Mouse (Mus musculus) left cerebral cortex, postnatal 4 days (tissue): Measurements from ENCODE around the gene Sde2. TPM values are rescaled to one million over a fixed set of nuclear protein-coding genes. Genes with fewer than 3 reads are reported as not detected.
A peak's percentile ranks its signal among the peaks of the same experiment; 100 is the strongest.

Experiments used
- DNase-seq: peaks from one replicate; pipeline ENCODE4 v3.0.0-alpha.2; 2022
- intact Hi-C: fragments of 180-260 bp; cut with DNase I; formaldehyde crosslinking; loops from one replicate; pipeline ENCODE4 v1.15.1; 2025
- total RNA-seq, 2 experiments: library from RNA; stranded (reverse); gene quantifications; 2 replicates each; pipeline ENCODE4 v1.2.3; 2021

Sde2 gene
- total RNA-seq, result 10 to 100 TPM; 28.4 to 29.0 TPM

DNA sequence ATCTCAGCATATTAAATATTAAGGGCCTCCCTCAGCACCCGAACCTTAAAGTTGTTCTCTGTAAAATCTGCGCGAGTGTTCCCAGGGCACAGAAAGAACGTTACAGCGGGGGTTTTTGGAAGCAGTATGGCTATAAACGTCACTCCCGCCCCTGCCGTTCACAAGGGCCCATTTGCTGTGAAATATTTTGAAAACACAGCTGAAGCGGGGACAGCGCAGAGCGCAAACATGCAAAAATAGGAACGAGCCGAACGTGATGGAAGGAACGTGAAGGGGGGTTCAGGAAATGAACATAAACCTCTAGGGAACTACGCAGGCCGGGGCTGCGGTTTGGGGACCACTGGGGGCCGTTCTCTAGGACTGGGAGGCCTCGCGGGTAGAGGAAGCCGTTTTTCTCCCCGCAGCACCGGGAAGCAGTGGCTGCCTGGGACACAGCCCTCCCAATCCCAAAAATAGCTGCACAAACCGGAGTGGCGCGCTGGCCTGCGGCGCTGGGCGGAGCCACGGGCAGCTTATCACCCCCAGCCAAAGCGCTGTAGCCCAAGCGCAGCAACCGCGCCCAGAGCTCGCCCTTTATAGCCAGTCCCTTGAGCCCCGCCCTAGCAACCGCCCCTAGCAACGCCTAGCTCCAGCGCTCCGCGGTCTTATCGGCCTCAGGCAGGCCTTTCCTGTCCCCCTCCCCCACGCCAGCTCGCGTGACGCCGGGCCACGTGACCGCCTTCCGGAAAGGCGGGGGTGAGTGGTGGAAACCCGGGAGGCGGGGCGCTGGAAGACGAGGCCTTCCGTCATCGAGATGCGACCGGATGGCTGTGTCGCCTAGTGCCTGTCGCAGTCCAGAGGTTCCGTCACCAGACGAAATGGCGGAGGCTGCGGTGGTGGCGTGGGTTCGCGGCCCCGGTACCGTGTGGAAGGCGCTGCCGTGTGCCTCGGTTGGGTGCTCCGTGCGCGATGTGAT is at the start of gene Sde2:
Gene Sde2, plus strand, starts transcription at position 812 of the 955 bp plus-strand sequence.
- DNase-seq, result peak; percentile 100
- intact Hi-C loops, result no loop called here

DNA sequence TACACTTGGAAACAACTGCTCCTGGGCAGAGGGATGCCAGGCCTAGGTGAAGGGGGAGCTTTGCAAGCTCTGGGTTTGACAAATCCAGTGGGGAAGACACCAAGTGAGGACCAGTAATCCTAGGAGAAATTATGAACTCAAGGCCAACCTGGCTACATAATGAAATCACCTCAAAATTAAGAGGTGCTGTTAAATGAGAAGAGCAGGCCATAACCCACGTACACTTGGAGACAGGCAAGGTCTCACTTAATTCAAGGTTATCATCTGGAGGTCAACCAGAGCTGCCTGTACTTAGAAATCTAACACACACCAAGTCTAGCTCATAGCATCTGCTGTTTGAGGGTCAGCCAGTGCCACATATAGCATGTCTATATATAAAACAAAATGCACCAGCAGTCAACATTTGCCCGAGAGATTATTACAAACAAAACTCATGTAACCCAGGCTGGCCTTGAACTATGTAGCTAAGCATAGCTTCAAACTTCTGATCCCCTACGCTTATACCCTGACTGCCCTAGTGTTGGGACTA is 49.4 kb upstream of the Sde2 start:
- intact Hi-C loops, result no loop called here
- DNase-seq, result no peak

DNA sequence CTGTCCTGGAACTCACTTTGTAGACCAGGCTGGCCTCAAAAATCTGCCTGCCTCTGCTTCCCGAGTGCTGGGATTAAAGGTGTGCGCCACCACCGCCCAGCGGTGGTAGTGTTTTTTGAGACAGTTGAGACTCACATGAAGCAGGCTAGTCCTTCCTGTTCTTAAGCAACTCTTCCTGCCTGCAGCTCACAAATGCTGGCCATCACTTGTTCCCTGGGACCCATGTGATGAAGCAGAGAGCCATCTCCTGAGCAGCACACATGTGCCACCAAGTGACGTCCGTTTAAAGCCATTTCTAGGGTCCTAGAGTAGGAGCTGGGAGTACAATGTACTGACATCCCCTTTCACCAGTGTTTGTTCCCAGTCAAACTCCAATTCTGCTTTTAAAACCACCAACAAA is 47.0 kb upstream of the Sde2 start:
- intact Hi-C loops, result no loop called here
- DNase-seq, result no peak

DNA sequence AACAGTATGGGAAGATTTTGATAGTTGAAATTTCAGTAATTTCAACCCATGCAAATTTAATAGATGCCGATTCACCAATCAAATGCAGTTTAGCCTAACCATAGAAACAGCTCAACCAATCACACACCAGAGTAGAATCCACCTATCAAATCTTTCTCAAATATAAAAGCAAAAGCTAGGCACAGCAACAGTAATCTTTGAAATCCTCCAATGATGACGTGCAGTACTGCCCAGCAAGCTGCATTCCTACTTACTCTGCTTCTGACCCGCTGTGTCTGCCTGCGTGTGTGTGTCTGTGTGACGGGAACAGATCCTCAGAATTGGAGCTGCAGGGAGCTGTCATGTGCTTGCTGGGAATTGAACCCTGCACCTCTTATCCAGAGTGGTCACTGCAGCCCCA is 42.1 kb upstream of the Sde2 start:
- no peak for DNase-seq
- intact Hi-C loops, result no loop called here

DNA sequence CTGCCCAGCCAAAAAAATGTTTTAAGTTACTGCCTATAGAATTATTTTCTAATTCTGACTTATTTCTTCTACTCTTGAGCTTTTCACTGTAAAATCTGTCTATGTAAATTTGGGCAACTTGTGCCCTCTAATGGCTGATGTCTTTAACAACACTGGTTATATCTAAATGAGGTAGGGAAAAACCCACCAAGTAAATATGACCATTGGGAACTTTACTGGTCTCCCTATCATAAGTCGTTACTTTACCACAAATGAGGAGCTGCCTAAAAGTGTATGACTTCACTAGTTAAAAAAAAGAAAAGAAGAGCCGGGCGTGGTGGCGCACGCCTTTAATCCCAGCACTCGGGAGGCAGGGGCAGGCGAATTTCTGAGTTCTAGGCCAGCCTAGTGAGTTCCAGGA is 40.0 kb upstream of the Sde2 start:
- intact Hi-C loops, result no loop called here
- no peak for DNase-seq

DNA sequence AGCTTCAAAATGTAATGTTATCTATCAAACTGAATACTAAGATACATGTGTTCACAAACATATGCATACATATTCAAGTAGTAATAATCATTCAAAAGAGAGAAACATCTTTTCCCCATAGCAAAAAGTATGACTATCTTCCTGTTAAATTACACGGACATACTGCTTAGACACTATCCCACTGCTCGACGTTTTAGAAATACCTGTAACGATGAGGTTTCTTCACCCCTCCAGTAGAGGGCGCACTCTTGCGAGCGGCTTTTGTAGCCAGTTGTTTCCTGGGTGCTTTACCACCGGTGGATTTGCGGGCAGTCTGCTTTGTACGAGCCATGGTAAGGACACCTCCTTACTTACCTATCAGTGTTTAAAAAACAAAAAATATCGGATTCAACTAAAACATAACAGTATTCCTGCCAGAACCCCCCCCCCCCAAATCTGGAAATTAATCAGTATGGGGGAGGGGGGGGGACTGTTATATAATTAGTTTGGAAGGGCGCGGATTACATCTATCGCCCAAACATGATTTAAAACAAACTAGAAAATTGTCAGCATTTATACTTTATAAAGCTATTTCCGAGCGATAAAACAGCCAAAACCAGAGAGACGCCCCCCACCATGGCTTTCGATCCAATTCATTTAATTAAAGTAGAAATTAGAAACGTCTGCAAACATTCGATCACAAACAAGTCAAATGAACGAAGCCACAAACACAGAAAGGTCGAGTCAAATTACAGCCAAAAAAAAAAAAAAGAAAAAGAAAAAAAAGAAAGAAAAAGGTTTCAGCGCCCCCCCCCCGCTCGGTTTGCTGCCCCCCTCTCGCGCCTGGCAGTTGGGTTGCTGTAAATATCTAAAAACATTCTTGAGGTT is 39.1 kb upstream of the Sde2 start:
- intact Hi-C loops, result loop anchor here (2.0 kb wide), 1 partner anchor 37 kb away; no protein-coding TSS in a partner anchor

DNA sequence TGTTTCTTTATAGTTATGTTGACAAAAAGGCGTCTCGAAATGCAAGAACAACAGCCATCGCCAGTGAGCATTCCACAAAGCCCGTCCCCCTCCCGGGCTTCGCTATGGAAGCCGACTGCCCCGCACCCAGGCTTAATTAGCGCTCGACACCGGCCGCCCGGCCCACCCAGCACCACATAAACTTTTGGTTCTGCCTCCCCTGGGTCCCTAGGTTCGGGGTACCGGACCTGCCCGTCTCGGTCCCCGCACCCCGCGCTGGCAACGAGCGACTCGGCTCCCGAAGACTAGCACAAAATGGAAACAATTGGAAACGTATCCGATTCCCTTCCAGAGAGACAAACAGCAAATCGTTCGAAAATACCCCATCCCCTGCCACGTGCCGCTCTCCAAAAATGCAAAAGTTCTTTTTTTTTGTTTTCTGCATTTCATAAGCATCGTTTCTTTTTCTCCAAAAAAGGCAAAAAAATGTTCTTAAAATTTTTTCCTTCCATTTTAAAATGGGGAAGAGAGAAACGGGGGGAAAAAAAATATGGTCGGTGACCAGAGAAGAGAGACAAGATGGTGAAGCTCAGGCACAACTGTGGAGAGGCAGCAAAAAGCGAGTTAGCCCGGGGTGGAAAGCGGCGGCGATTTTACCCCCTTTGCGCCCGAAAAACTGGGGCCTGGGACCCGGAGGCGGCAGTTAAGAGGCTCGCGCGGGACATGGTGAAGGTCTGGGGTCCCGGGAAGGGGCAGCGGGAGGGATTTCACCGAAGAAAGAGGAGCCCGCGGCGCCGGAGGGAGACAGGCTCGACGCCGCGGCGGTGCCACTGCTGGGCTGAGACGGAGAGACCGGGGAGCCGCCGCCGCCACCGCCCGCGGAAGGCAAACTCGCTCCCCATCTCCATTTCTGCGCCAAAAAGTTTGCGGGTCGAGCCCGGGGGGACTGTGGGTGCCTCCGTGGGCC is 38.2 kb upstream of the Sde2 start:
- DNase-seq, result peak; percentile 56
- intact Hi-C loops, result loop anchor here (2.0 kb wide), 1 partner anchor 36 kb away; no protein-coding TSS in a partner anchor

More for the DNA sequence above, 39.1 kb upstream of the Sde2 start:
- DNase-seq, result no peak

DNA sequence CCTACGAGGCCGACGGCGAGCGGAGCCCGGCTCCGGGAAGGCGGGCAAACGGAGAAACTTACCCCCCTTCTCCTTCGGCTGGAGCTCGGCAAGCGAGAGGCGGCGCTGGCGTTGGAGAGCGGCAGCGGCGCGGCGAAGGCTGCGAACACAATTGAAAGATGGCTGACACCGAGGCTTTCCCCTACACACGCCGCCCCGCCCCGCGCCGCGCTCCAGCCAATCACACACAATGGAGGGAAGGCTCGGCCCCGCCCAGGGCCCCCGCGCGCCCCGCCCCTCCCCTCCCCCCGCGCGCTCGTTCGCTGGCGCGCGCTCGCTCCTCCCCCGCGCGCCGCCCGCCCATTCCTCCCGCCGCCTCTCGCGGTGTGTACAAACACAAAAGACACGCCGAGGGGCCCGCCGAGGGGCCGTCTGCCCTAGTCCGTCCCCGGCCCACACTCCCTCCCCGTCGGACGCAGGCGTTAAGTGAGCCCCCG is 37.5 kb upstream of the Sde2 start:
- intact Hi-C loops, result loop anchor here (2.0 kb wide), 1 partner anchor 35 kb away; no protein-coding TSS in a partner anchor
- peak; percentile 98 for DNase-seq

DNA sequence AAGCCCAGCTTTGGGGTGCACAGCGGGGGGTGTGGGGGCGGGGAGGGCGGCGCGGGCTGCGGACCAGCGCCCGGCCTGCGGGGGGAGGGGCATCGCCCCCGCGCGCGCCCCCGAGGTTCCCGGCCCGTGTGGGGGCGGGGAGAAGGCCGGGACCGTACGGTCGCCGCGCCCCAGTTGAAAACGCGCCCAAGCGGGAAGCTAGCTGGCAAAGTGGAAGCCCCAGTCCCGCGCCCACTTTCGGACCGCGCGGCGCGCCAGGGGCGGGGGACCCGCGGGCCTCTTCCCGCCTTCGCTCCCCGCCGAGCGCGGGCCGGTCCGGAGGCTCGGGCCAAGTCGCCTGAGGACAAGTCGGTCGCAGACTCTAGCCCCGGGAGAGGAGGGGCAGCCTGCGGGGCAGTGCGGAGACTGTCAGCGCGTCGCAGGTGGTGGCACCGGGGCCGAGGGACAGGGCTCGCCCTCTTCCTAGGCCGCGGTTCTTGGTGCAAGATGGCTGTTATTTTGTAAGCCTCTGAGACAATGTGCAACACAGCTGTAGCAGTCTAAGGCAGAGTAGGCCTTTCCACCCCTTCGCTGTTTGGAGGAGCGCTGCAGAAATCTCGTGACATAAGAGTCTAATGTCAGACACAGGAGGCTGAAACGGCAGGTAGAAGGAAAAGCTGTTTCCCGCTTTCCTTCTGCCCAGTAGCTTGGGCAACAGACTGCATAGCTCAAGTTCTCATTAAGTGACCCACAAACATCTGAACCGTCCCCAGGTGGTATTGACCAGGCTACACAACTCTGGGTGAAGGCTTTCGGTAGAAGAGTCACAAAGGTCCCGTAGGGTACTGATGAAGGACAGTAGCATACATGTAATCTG is 36.8 kb upstream of the Sde2 start, which contains the start of gene H3f3a:
Gene H3f3a, minus strand, starts transcription at position 59 of the 856 bp plus-strand sequence.
- peak; percentile 90 for DNase-seq
- intact Hi-C loops, result loop anchor here (2.0 kb wide), 1 partner anchor 35 kb away; no protein-coding TSS in a partner anchor

DNA sequence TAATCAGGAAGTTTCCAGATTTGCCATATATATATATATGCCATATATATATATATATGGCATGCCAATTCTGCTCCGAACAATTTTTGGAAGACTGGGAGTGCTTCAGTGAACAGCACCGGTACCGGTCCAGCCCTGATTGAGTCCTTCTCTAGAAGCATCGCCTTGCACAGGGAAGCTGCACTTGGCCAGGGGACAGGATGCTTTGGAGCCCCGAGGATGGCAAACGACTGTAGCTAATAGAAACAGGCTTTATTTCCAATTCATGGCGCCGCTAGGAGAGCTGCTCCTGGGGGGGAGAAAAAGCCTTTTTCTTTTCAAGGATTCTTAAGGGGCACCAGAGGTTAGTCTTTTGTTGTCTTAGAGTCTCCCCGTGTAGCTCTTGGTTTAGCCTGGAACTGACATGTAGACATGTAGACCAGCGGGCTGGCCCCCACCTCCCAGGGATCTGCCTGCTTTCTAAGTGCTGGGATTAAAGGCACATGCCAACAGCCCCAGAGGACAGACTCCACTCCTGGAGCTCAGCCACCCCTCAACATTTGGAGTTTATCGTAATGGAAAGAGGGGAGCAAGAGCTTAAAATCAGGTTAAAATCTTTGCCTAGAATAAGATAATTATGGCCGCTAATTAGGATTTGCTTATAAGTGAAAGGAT is 35.4 kb upstream of the Sde2 start:
- peak; percentile 43 for DNase-seq
- intact Hi-C loops, result no loop called here

DNA sequence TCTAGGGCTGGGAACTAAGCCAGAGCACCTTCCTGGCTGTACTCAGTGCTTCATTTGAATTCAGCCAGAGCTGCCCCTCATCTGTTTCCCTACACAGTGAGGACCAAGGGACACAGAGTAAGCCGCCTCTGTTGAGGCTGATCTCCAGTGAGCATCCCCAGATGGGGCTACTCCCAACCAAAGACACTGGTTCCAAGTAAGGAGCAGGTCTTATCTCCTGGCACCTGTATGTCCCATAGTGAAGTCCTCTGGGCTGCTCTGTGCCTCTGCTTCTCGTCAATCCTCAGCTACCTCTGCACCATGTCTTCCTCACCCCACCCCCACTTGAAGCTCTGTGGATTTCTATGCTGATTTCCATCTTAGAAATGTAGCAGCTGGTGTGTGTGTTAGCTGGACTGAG is 32.9 kb upstream of the Sde2 start:
- intact Hi-C loops, result no loop called here
- no peak for DNase-seq

DNA sequence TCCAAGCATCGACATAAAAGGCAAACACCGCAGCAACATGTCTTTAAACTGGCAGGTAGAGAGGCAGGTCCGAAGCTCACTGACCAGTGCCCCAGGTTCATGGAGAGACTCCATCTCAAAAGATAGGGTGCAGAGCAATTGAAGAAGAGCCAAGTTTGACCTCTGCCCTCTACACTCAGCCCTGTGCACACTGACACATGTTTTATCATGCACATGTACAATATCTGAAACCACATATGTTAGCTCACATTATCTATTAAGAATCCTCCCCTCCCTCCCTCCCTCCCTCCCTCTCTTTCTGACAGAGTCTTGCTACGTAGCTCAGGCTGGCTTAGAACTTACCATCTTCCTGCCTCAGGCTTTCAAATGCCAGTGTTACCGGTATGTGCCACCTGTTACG is 29.8 kb upstream of the Sde2 start:
- DNase-seq, result no peak
- intact Hi-C loops, result no loop called here

DNA sequence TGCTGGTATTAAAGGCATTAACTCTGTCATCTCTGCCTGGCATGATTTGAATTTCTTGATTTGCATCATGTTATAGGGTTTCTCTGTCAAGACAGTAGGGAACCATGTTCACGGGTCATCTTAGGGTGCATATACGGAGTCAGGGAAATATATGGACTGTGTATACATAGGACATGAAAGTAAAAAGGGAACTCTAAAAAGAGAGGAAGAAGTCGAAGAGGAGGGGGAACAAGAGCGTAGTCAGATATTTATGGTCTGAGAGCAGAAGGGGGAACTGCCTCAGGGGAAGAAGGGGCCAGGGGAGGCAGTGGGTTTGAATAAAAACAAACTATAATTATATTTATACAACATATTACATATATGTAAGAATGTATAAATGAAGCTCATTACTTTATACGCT is 28.7 kb upstream of the Sde2 start:
- intact Hi-C loops, result no loop called here

DNA sequence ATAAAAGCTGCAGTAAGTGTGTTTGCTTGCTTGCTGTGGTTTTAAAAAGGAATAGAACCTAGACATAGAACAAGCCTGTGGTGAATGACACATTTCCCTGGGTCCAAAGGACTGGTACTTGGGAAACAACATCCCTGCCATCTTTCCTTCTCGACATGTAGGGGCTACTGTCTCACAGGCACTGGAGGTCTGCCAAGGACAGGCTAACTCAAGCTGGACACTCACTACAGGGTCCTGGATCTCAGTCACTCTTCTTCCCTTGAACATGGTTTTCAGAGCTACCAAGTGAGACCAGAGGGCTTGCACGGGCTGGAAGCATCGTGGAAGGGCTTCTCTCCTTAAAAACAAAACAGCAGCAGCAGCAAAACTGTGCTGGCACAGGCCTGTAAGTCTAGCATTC is 27.2 kb upstream of the Sde2 start:
- intact Hi-C loops, result no loop called here
- peak; percentile 31 for DNase-seq

More for the DNA sequence above, 28.7 kb upstream of the Sde2 start:
- DNase-seq, result no peak

DNA sequence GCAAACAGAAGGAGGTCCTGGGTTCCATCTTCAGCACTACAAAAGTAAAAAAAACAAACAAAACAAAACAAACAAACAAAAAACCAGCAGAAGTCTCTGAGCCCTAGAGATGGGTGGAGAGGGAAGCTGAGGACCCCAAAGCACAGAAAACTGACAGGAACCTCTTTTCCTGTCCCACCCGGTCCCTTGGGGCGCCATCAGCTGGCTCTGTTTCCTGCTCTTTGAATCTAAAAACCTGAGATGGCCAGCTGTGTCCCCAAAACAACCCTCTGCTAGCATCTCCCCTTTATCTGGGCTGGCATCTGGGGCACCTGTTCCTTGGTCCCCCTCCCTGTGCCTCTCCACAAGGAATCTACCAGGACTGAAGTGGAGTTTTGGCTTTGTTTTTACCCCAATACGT is 26.2 kb upstream of the Sde2 start:
- intact Hi-C loops, result no loop called here
- no peak for DNase-seq

DNA sequence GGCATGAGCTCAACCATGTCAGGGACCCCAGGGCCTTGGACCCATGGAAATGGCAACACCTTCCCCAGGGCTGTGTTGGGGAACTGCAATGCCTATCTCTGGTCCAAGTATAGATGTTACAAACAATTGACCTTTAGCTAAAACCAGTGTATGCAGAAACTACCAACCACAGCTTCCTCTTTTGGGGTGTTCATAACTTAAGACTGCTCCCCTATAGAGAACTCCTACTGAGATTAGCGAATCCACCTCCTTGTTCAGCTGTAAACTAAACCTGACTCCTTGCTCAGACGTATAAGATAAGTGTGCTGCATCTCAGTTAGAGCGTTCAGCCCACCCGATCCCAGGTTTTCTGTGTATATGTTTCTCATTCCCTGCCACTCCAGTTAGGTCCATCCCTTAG is 24.3 kb upstream of the Sde2 start:
- DNase-seq, result no peak
- intact Hi-C loops, result no loop called here

DNA sequence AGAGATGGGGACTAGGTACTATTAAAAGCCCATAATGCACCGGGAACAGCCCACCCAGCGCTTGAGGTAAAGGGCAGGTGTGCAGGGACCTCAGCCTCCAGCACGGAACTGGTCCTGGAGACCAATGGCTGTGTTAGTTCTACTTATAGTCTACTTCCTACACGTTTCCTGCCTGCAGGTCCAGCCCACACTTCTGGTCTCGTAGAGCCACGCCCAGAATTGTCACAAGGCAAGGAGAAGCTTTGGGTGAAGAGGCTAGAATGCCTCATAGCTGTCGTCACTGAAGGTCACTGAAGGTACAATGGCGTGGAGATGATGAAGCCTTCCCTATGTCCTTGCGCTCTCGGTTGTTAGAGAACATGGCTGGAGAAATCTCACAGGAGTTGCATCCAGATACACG is 21.2 kb upstream of the Sde2 start:
- intact Hi-C loops, result no loop called here
- DNase-seq, result no peak

DNA sequence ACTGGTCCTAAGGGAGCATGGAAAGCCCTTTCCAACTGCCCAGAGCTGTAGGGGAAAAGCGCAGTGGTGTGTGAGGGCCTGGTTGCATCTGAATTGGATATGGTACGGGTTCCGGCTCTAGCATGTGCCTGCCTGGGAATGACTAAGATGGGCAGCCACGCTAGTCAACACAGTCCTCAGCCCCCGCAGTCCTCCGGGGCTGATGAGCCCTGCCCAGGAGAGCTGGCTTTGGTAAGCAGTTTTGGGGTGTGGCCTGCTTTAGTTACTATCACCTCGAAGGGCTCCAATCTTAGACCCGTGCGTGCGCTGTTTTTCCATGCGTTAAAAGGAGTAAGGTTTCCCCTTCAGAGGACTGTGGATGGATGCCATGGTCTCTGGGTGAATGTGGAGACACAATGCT is 20.8 kb upstream of the Sde2 start:
- no peak for DNase-seq
- intact Hi-C loops, result no loop called here
